20 mouse cellular contexts compared by ENCODE assay signal in the genomic region with DNA sequence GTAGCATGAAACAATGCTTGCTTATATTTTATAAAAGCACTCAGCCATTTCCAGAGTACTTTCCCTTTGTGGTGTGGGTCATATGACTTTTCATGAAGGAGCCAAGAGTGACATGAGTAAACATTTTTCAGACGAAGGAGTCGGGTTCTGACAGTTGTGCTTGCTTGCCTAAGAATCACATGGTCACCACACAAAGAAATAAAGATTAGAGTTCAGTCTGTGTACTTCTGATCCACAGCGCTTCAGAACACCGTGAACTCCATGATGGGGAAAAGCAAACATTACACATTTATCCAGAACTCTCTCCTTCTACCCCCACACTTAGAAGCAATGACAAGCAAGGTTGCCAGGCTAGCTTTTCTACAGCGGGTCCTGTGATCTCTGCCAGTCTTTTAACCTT.
DNase-seq lines count a peak whose midpoint lies in the region; ATAC-seq and TF ChIP-seq lines count a peak whose summit lies in the region.
"Had no signal": no experiment of that assay in that cellular context is flagged by ENCODE, and none has a peak within 500 bp of the region (broad histone marks: within the 10 kb centered on the region; RNA-seq: fewer than 3 reads in every experiment).

No protein-coding gene starts in this region.

- 59% methylated on average over 5 of the region's 5 CpGs for WGBS in embryonic facial prominence, embryonic 14.5 days
- WGBS in embryonic facial prominence, embryonic 10.5 days = 79% methylated on average over 5 of the region's 5 CpGs
- WGBS in stomach, postnatal 0 days = 40% methylated on average over 5 of the region's 5 CpGs

- H3K9me3 ChIP-seq in embryonic facial prominence, embryonic 14.5 days (ENCODE audit: control insufficient read depth, low read length) = no peaks in the 10 kb centered on the region
- H3K9me3 ChIP-seq in embryonic facial prominence, embryonic 10.5 days = no peaks in the 10 kb centered on the region
- H3K9me3 ChIP-seq in stomach, postnatal 0 days (ENCODE audit: control insufficient read depth, low read length) = no peaks in the 10 kb centered on the region
- H3K9me3 ChIP-seq: embryonic facial prominence, embryonic 13.5 days; heart, embryonic 12.5 days; limb, embryonic 12.5 days; midbrain, embryonic 12.5 days; neural tube, embryonic 13.5 days had no signal

- no peak for TF ChIP-seq EP300 in stomach, postnatal 0 days (optimal IDR thresholded peaks at IDR 0.05)

- H3K4me3 ChIP-seq in embryonic facial prominence, embryonic 14.5 days (ENCODE audit: low read depth, low read length) = no peak overlapping the region
- no peak overlapping the region for H3K4me3 ChIP-seq in embryonic facial prominence, embryonic 10.5 days
- no peak overlapping the region for H3K4me3 ChIP-seq in stomach, postnatal 0 days (ENCODE audit: low read depth, low read length)
- H3K4me3 ChIP-seq: embryonic facial prominence, embryonic 13.5 days; heart, embryonic 12.5 days; limb, embryonic 12.5 days; midbrain, embryonic 12.5 days; neural tube, embryonic 13.5 days had no signal

- peak; percentile 41 for DNase-seq in embryonic facial prominence, embryonic 14.5 days (ENCODE audit: low spot score)
- DNase-seq in embryonic facial prominence, embryonic 10.5 days (ENCODE audit: low spot score) = no peak
- peak; percentile 8 for DNase-seq in retina, embryonic 14.5 days (ENCODE audit: low spot score)
- no peak for DNase-seq in retina, postnatal 1 day
- DNase-seq in lung, postnatal 10 days = peak; percentile 16
- DNase-seq in stomach, postnatal 0 days (ENCODE audit: low spot score) = peak; percentile 58
- no peak for DNase-seq in heart, adult 18-20 months
- DNase-seq in cerebellum, adult 11-12 months = no peak
- DNase-seq: adrenal gland, adult 2 months; cerebellum, adult 9-11 months; gastrocnemius, postnatal 36 days; kidney, adult 18-20 months; kidney, postnatal 14 days had no signal

- H3K27ac ChIP-seq in embryonic facial prominence, embryonic 14.5 days (replicated peaks; ENCODE audit: low read depth, low read length) = no peak overlapping the region
- no peak overlapping the region for H3K27ac ChIP-seq in embryonic facial prominence, embryonic 10.5 days (replicated peaks)
- H3K27ac ChIP-seq in stomach, postnatal 0 days (replicated peaks) = peak overlapping the region; percentile 46; the same call in 1 of the 2 replicates
- H3K27ac ChIP-seq: embryonic facial prominence, embryonic 13.5 days; limb, embryonic 12.5 days; midbrain, embryonic 12.5 days; neural tube, embryonic 13.5 days had no signal

- TF ChIP-seq CTCF in stomach, postnatal 0 days (IDR thresholded peaks at IDR 0.05; ENCODE audit: low read depth) = no peak

- H3K4me1 ChIP-seq in embryonic facial prominence, embryonic 14.5 days (ENCODE audit: control insufficient read depth, insufficient read depth, low read length) = no peaks in the 10 kb centered on the region
- H3K4me1 ChIP-seq in embryonic facial prominence, embryonic 10.5 days = no peaks in the 10 kb centered on the region
- no peaks in the 10 kb centered on the region for H3K4me1 ChIP-seq in stomach, postnatal 0 days (replicated peaks; ENCODE audit: control insufficient read depth, insufficient read depth)

- no peaks in the 10 kb centered on the region for H3K36me3 ChIP-seq in embryonic facial prominence, embryonic 14.5 days (ENCODE audit: control insufficient read depth, insufficient read depth, low read length)
- no peaks in the 10 kb centered on the region for H3K36me3 ChIP-seq in embryonic facial prominence, embryonic 10.5 days (replicated peaks)
- no peaks in the 10 kb centered on the region for H3K36me3 ChIP-seq in stomach, postnatal 0 days (ENCODE audit: control insufficient read depth, insufficient read depth, low read length)
- H3K36me3 ChIP-seq: embryonic facial prominence, embryonic 13.5 days; heart, embryonic 12.5 days; limb, embryonic 12.5 days; midbrain, embryonic 12.5 days; neural tube, embryonic 13.5 days had no signal

- no peak overlapping the region for H3K4me2 ChIP-seq in embryonic facial prominence, embryonic 14.5 days (ENCODE audit: low read depth, low read length)
- no peak overlapping the region for H3K4me2 ChIP-seq in stomach, postnatal 0 days (replicated peaks; ENCODE audit: low read depth)
- H3K4me2 ChIP-seq: embryonic facial prominence, embryonic 13.5 days; heart, embryonic 12.5 days; limb, embryonic 12.5 days; midbrain, embryonic 12.5 days; neural tube, embryonic 13.5 days had no signal

- H3K27me3 ChIP-seq in embryonic facial prominence, embryonic 14.5 days (replicated peaks; ENCODE audit: control insufficient read depth, insufficient read depth, low read length) = no peaks in the 10 kb centered on the region
- H3K27me3 ChIP-seq in embryonic facial prominence, embryonic 10.5 days (replicated peaks; ENCODE audit: low read depth, poor library complexity, severe bottlenecking) = no peaks in the 10 kb centered on the region
- H3K27me3 ChIP-seq in stomach, postnatal 0 days (ENCODE audit: control insufficient read depth, insufficient read depth, low read length) = no peaks in the 10 kb centered on the region
- H3K27me3 ChIP-seq: embryonic facial prominence, embryonic 13.5 days; heart, embryonic 12.5 days; limb, embryonic 12.5 days; midbrain, embryonic 12.5 days; neural tube, embryonic 13.5 days had no signal

- H3K9ac ChIP-seq in embryonic facial prominence, embryonic 14.5 days (ENCODE audit: low read depth, low read length) = no peak overlapping the region
- no peak overlapping the region for H3K9ac ChIP-seq in stomach, postnatal 0 days (ENCODE audit: low read length)
- H3K9ac ChIP-seq: embryonic facial prominence, embryonic 13.5 days; heart, embryonic 12.5 days; limb, embryonic 12.5 days; midbrain, embryonic 12.5 days; neural tube, embryonic 13.5 days had no signal

- peak; percentile 44; the same call in 1 of the 2 replicates for ATAC-seq in embryonic facial prominence, embryonic 14.5 days (ENCODE audit: low read depth)
- peak; percentile 96 for ATAC-seq in stomach, postnatal 0 days (ENCODE audit: low FRiP score, low TSS enrichment)
- ATAC-seq: forebrain, embryonic 16.5 days; hindbrain, embryonic 16.5 days had no signal

Comparison
In these comparisons a context has a peak if more than half of its experiments do, and no peak if none do; other contexts are left out.
1. DNase-seq: peak in embryonic facial prominence, embryonic 14.5 days (single experiment), retina, embryonic 14.5 days (single experiment), lung, postnatal 10 days (single experiment) and stomach, postnatal 0 days (single experiment); none in embryonic facial prominence, embryonic 10.5 days (single experiment), retina, postnatal 1 day (single experiment), heart, adult 18-20 months (0 of 2) and cerebellum, adult 11-12 months (single experiment).